Mouse (Mus musculus): ENCODE measurements around the gene Hspa1l.

Gene Hspa1l

DNA sequence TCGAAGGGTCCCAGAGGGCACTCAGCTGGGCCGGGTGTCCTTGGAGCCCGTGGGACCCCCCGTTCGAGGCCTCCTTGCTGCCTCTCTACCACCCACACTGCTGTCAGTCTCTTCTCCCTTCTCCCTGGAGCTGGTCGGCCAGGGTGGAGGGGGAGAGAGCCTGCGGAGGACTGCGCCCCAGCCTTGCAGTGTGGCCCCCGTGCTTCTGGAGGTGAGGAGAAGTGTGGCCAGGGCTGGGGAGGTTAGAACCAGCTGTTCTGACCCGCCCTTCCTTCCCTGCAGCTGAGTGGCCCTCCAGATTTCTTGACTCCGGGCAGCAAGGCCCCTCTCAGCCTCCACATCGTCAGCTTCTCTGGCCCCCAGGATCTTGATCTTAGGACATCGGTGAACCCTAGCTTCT lies 51.8 kb downstream of the Hspa1l start:
- no peak for DNase-seq (ENCODE audit: low spot score in 2 of 2)

DNA sequence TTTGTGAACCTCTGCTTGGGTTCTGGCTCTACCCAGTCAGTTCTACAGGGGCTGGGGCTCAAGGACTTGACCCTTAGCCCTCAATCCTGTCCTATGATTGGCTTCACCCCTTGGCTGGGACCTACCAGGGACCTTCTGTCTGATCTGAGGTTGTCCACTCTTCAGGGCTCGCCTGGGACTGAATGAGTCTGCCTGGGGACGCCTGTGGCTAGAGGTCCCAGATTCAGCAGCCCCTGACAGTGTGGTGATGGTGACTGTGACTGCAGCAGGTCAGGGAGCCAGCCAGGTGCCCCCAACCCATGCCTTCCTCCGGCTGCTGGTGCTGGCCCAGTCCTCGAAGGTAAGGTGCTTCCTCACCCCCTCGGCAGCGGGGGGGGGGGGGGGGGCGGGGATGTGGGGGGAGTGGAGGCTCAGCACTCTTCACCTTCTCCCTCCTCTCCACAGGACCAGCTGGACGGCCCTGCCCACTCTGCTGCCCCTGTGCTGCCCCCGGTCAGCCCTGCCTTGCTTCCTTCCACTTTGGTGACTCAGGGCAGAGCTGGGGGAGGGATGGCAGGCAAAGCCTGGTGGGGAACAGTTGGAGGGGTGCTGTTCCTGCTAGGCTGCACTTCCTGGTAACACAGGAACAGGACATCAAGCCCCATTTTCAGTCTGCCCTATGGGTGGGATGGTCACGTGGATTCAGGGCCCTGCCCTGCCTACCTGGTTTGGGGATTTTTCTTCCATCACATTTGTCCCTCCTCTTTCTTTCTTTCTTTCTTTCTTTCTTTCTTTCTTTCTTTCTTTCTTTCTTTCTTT lies 52.4 kb downstream of the Hspa1l start:
- DNase-seq (ENCODE audit: low spot score in 2 of 2), result no peak

DNA sequence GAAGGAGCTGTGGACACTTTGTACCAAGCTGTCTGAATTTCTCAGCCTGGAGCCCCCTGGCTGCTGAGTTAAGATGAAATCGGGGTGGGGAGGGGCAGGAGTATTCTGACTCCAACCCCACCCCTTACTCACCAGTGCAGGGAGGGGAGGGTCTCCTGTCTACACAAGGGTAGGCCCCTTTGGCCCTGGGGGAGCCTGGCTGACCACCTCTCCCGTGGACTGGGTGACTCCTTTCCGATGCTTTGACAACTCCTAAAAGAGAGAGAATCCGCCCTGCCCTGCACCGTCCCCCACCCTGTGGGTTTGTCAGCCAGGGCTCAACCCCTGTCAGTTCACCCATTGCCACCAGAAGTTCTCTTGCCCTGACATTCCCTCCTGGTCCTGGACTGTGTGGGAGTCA lies 53.7 kb downstream of the Hspa1l start:
- no peak for DNase-seq (ENCODE audit: low spot score in 2 of 2)

DNA sequence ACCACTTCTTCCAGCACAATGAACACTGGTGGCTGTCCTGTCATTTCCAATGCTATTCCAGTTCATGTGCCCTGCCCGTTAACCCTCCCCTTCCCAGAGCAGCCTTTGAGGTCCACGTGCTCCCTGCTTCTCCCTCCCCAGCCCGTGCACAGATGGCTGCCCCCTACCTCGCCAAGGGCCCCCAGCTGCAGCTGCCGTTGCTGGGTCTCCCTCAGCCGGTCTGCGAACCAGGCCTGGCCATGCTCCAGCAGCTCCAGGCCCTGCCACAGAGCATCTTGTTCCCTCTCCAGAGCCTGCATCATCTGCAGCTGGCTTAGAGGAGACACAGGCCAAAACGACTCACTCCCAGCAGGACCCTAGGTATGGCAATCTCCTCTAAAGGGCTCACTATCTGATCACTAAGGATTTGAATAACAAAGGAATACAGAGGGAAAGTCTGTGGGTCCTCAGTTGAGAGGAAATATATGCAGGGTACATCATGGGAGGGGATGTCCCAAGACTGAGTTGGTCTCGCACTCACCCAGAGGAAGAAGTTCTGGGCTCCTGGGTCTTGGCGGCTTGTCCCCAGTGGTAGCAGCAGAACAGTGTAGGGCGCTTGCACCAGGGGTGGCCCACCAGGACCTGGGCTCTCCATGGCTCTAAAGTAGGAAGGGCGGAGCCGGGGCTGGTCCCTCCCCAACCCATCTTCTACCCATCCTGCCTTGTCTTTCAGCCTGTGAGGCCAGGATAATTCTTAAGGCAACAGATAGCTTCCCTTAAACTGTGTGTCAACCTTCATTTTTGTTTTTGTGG lies 55.0 kb downstream of the Hspa1l start, which contains the start of gene Sapcd1:
Sapcd1 (minus strand) TSS at position 740 of the 792 bp plus-strand sequence.
- no peak for DNase-seq (ENCODE audit: low spot score in 2 of 2)

DNA sequence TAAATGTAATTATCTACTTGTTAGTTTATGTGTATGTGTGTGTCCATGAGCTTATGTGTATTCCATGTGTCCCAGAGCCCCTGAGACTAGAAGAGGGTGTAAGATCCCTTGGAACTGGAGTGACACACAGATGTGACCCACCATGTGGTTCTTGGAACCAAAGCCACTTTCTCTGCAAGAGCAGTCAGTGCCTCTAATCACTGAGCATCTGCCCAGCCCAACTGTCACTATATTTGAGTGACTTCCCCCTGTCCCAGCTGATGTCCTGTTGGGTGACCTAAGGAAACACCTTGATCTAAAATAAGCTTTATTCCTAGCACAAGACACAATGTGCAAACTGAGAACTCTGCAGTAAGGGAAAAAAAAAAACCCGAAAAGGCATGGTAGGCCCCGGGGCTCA lies 55.8 kb downstream of the Hspa1l start:
- no peak for DNase-seq (ENCODE audit: low spot score in 2 of 2)

Measured in heart, adult 9 months (tissue).